Mouse (Mus musculus) stomach, postnatal 0 days (tissue): Measurements from ENCODE around the gene Gpx4. TPM values are rescaled to one million over a fixed set of nuclear protein-coding genes. Genes with fewer than 3 reads are reported as not detected.

ENCODE experiments used
- ATAC-seq: fragments of 200-750 bp; cut with Nextera tagmentation; 2 replicates; pipeline ENCODE4 v1.8.0; 2017; ENCODE audit not compliant: low FRiP score, low TSS enrichment
- DNase-seq: peaks from one replicate; pipeline ENCODE4 v3.0.0-alpha.2; 2016; ENCODE audit warnings: low spot score
- H3K27ac ChIP-seq: fragments of 300-500 bp; sonication (generic); replicated peaks from 2 replicates; pipeline ENCODE4 v1.5.1; 2014; ENCODE audit warnings: mild to moderate bottlenecking, control low read depth
- H3K27me3 ChIP-seq: fragments of 300-500 bp; sonication (generic); 2 replicates; pipeline ENCODE4 v1.6.1; 2014; ENCODE audit warnings: low read length; ENCODE audit not compliant: control insufficient read depth, insufficient read depth
- H3K36me3 ChIP-seq: fragments of 300-500 bp; sonication (generic); 2 replicates; pipeline ENCODE4 v1.6.1; 2014; ENCODE audit warnings: low read length, mixed read lengths; ENCODE audit not compliant: control insufficient read depth, insufficient read depth
- H3K4me1 ChIP-seq: fragments of 300-500 bp; sonication (generic); replicated peaks from 2 replicates; pipeline ENCODE4 v1.6.1; 2014; ENCODE audit warnings: antibody characterized with exemption; ENCODE audit not compliant: control insufficient read depth, insufficient read depth
- H3K4me2 ChIP-seq: fragments of 300-500 bp; sonication (generic); replicated peaks from 2 replicates; pipeline ENCODE4 v1.6.1; 2014; ENCODE audit warnings: low read depth, mild to moderate bottlenecking, control low read depth, moderate library complexity
- H3K4me3 ChIP-seq: fragments of 300-500 bp; sonication (generic); 2 replicates; pipeline ENCODE4 v1.5.1; 2014; ENCODE audit warnings: low read depth, low read length, control low read depth
- H3K9ac ChIP-seq: fragments of 300-500 bp; sonication (generic); 2 replicates; pipeline ENCODE4 v1.6.1; 2014; ENCODE audit warnings: mild to moderate bottlenecking, low read length, control low read depth, mixed read lengths
- H3K9me3 ChIP-seq: fragments of 300-500 bp; sonication (generic); 2 replicates; pipeline ENCODE4 v1.6.1; 2016; ENCODE audit warnings: low read length; ENCODE audit not compliant: control insufficient read depth
- CTCF ChIP-seq: IDR thresholded peaks from 2 replicates; pipeline ENCODE4 v1.5.1; 2016; ENCODE audit warnings: antibody characterized with exemption, low read depth, mild to moderate bottlenecking, moderate library complexity
- EP300 ChIP-seq: optimal IDR thresholded peaks from 2 replicates; pipeline ENCODE3; 2016; ENCODE audit warnings: antibody characterized with exemption
- WGBS: fragments of 180-500 bp; shearing (Covaris S2); extraction: QIAGEN DNeasy Blood & Tissue Kit; methylation state at CpG from one replicate; pipeline ENCODE4 v1.1.7; 2014; 5-methylcytosine and 5-hydroxymethylcytosine counted together
- polyA plus RNA-seq: library from polyadenylated mRNA; unstranded; fragments of >200 nt; fragmentation: Nextera tagmentation; extraction: Ambion mirVana; gene quantifications from 2 replicates; pipeline ENCODE4 v1.2.1, GENCODE M21; 2015

The Gpx4 gene
- polyA plus RNA-seq, 1 experiment from 2014 or later: 435 TPM

- no peaks in the 10 kb centered on the region for H3K9me3 ChIP-seq
- H3K4me2 ChIP-seq: no peak overlapping the region
- TF ChIP-seq CTCF (no peak), EP300 (no peak)
- H3K36me3 ChIP-seq: peaks cover 13% of the 10 kb centered on the region
- H3K4me3 ChIP-seq: no peak overlapping the region
- ATAC-seq (no peak), DNase-seq (no peak)
- peaks cover 4% of the 10 kb centered on the region; the same call in 1 of the 2 replicates for H3K4me1 ChIP-seq
- H3K27ac ChIP-seq: no peak overlapping the region
- no peak overlapping the region for H3K9ac ChIP-seq
- no peaks in the 10 kb centered on the region for H3K27me3 ChIP-seq
- 92% methylated on average over 1 of the region's 1 CpGs for WGBS
Observed at GRCm38 (mm10) chr10:80078366-80078765, 31.4 kb downstream of the Gpx4 start.

DNA sequence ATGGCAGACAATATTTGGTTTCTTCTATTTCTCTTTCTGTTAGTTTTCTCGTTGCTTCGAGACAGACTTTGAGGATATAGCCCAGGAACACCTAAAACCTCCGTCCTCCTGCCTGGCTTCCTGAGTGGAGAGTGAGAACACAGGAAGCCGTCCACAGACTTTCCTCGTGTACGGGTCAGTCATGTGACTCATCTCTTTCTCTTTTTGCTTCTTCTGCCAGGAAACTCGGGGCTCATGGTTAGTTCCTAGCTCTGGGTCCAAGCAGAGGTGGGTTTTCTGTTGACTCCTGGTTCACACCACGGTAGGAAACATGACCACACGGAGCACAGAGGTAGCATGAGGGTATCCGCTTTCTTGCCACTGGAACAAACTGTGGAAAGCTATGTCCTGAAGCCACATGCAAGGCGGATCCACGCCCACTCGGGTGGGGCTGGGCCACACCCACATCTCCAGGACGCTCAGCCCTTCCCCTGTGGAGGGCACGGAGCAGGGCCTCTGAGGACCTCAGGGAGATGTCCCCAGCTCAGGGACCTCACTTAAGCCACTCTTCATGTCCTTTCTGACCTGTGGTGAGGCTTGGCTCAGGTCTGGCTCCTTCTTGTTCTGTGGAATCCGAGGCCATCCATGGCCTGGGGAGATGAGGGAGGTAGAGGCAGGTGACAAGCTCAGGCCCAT, 33.6 kb downstream of the Gpx4 start:
- TF ChIP-seq EP300 (no peak), CTCF (no peak)
- H3K36me3 ChIP-seq: peaks cover 13% of the 10 kb centered on the region
- no peak overlapping the region for H3K27ac ChIP-seq
- WGBS: 68% methylated on average over 16 of the region's 16 CpGs
- H3K4me1 ChIP-seq: 0 out of 2 replicates have a peak, but pooled peaks cover 3% of the 10 kb centered on the region
- no peak overlapping the region for H3K9ac ChIP-seq
- no peaks in the 10 kb centered on the region for H3K9me3 ChIP-seq
- DNase-seq: peak; percentile 56
- no peak overlapping the region for H3K4me2 ChIP-seq
- no peaks in the 10 kb centered on the region for H3K27me3 ChIP-seq
- ATAC-seq: no peak
- H3K4me3 ChIP-seq: no peak overlapping the region

- ATAC-seq: no peak
- no peak for DNase-seq
- H3K27me3 ChIP-seq: no peaks in the 10 kb centered on the region
- WGBS: 68% methylated on average over 3 of the region's 3 CpGs
- H3K27ac ChIP-seq: no peak overlapping the region
- H3K36me3 ChIP-seq: peaks cover 13% of the 10 kb centered on the region
- no peak overlapping the region for H3K4me3 ChIP-seq
- H3K4me1 ChIP-seq: 0 out of 2 replicates have a peak, but pooled peaks cover 3% of the 10 kb centered on the region
- H3K9me3 ChIP-seq: no peaks in the 10 kb centered on the region
- no peak for TF ChIP-seq EP300
- TF ChIP-seq CTCF: peak; percentile 25; the same call in 1 of the 2 replicates
- H3K4me2 ChIP-seq: no peak overlapping the region
- H3K9ac ChIP-seq: no peak overlapping the region
Observed at GRCm38 (mm10) chr10:80081075-80081474, 34.1 kb downstream of the Gpx4 start.

GRCm38 (mm10) chr10:80084817-80085487, 38.0 kb downstream of the Gpx4 start:
- peaks cover 9% of the 10 kb centered on the region for H3K36me3 ChIP-seq
- DNase-seq (no peak), ATAC-seq (peak; percentile 22; the same call in 1 of the 2 replicates)
- no peaks in the 10 kb centered on the region for H3K27me3 ChIP-seq
- H3K4me2 ChIP-seq: no peak overlapping the region
- peak overlapping the region; percentile 74 for H3K27ac ChIP-seq
- TF ChIP-seq EP300 (no peak), CTCF (no peak)
- peak overlapping the region; percentile 35; the same call in 1 of the 2 replicates for H3K9ac ChIP-seq
- H3K4me3 ChIP-seq: no peak overlapping the region
- 39% methylated on average over 9 of the region's 9 CpGs for WGBS
- H3K4me1 ChIP-seq: 0 out of 2 replicates have a peak, but pooled peaks cover 3% of the 10 kb centered on the region
- no peaks in the 10 kb centered on the region for H3K9me3 ChIP-seq

- TF ChIP-seq EP300: no peak
- no peak for TF ChIP-seq CTCF
- Histone ChIP-seq H3K27ac (no peak overlapping the region), H3K4me2 (no peak overlapping the region), H3K9me3 (no peaks in the 10 kb centered on the region), H3K36me3 (peaks cover 8% of the 10 kb centered on the region), H3K4me3 (no peak overlapping the region), H3K4me1 (peaks cover 5% of the 10 kb centered on the region; the same call in 1 of the 2 replicates), H3K9ac (peak overlapping the region; percentile 41), H3K27me3 (no peaks in the 10 kb centered on the region)
- ATAC-seq (no peak), DNase-seq (no peak)
- 61% methylated on average over 3 of the region's 3 CpGs for WGBS
Observed at GRCm38 (mm10) chr10:80086847-80087246, 39.9 kb downstream of the Gpx4 start.

GRCm38 (mm10) chr10:80087483-80087882, 40.5 kb downstream of the Gpx4 start:
- no peak overlapping the region for H3K9ac ChIP-seq
- no peaks in the 10 kb centered on the region for H3K27me3 ChIP-seq
- no peak overlapping the region for H3K27ac ChIP-seq
- H3K4me3 ChIP-seq: no peak overlapping the region
- WGBS: 88% methylated on average over 8 of the region's 8 CpGs
- H3K4me2 ChIP-seq: no peak overlapping the region
- H3K9me3 ChIP-seq: no peaks in the 10 kb centered on the region
- DNase-seq (no peak), ATAC-seq (no peak)
- peaks cover 3% of the 10 kb centered on the region for H3K36me3 ChIP-seq
- no peak for TF ChIP-seq CTCF
- H3K4me1 ChIP-seq: peaks cover 10% of the 10 kb centered on the region
